In the genomic region with DNA sequence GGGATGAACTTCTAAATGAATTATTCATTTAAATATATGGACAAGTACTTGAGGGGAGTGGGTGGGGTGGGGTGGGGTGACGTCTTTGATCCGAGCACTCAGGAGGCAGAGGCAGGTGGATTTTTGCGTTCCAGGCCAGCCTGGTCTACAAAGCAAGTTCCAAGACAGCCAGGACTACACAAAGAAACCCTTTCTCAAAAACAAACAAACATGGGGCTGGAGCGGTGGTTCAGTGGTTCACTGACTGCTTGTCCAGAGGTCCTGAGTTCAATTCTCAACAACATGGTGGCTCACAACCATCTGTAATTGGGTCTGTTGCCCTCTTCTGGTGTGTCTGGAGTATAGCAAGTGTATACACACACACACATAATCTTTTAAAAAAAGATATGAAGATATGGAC, we compare ENCODE assay signal across 16 mouse cellular contexts. TPM values are rescaled to one million over a fixed set of nuclear protein-coding genes. Genes with fewer than 3 reads are reported as not detected.
DNase-seq lines count a peak whose midpoint lies in the region; ATAC-seq and TF ChIP-seq lines count a peak whose summit lies in the region.
"Had no signal": no experiment of that assay in that cellular context is flagged by ENCODE, and none has a peak within 500 bp of the region (broad histone marks: within the 10 kb centered on the region; RNA-seq: fewer than 3 reads in every experiment).

No protein-coding gene starts in this region.

- no peak overlapping the region for H3K9ac ChIP-seq in heart, embryonic 13.5 days
- H3K9ac ChIP-seq in liver, embryonic 11.5 days (ENCODE audit: low read depth, low read length) = peak overlapping the region; percentile 72; the same call in 1 of the 2 replicates
- peak overlapping the region; percentile 91; the same call in 1 of the 2 replicates for H3K9ac ChIP-seq in ES-Bruce4 (ENCODE audit: low read depth, poor library complexity, severe bottlenecking)
- H3K9ac ChIP-seq in liver, embryonic 15.5 days = 0 out of 2 replicates have a peak overlapping the region, but pooled peaks have one; percentile 51

- peaks cover 11% of the 10 kb centered on the region for H3K36me3 ChIP-seq in heart, embryonic 13.5 days
- peaks cover 7% of the 10 kb centered on the region for H3K36me3 ChIP-seq in heart, embryonic 10.5 days
- H3K36me3 ChIP-seq in liver, embryonic 11.5 days (ENCODE audit: control insufficient read depth, insufficient read depth, low read length) = no peaks in the 10 kb centered on the region
- H3K36me3 ChIP-seq in ES-Bruce4 (ENCODE audit: control insufficient read depth, insufficient read depth, low read length, poor library complexity, severe bottlenecking) = no peaks in the 10 kb centered on the region; the same call in 1 of the 2 replicates
- peaks cover 12% of the 10 kb centered on the region for H3K36me3 ChIP-seq in liver, embryonic 15.5 days (replicated peaks)

- TF ChIP-seq POLR2A in ES-Bruce4 (IDR thresholded peaks at IDR 0.05; ENCODE audit: insufficient read depth, low read length) = no peak

- TF ChIP-seq EP300 in ES-Bruce4 (IDR thresholded peaks at IDR 0.05; ENCODE audit: insufficient read depth, low read depth, low read length) = no peak

- intact Hi-C loops in gastrocnemius, postnatal 14 days (cut with DNase I; ENCODE audit: low total_unique reads) = no loop called here

- H3K27me3 ChIP-seq in heart, embryonic 13.5 days (replicated peaks) = no peaks in the 10 kb centered on the region
- H3K27me3 ChIP-seq in heart, embryonic 10.5 days (ENCODE audit: insufficient read depth, poor library complexity, severe bottlenecking) = no peaks in the 10 kb centered on the region
- no peaks in the 10 kb centered on the region for H3K27me3 ChIP-seq in liver, embryonic 11.5 days (replicated peaks; ENCODE audit: control insufficient read depth, insufficient read depth, low read length)
- H3K27me3 ChIP-seq in ES-Bruce4 (ENCODE audit: control insufficient read depth, insufficient read depth, low read length, poor library complexity, severe bottlenecking) = no peaks in the 10 kb centered on the region
- H3K27me3 ChIP-seq in liver, embryonic 15.5 days = 0 out of 2 replicates have a peak, but pooled peaks cover 3% of the 10 kb centered on the region
- H3K27me3 ChIP-seq: limb, embryonic 12.5 days had no signal

- no peaks in the 10 kb centered on the region for H3K9me3 ChIP-seq in heart, embryonic 13.5 days
- H3K9me3 ChIP-seq in heart, embryonic 10.5 days = no peaks in the 10 kb centered on the region
- H3K9me3 ChIP-seq in liver, embryonic 11.5 days (ENCODE audit: control insufficient read depth, low read length) = no peaks in the 10 kb centered on the region
- no peaks in the 10 kb centered on the region for H3K9me3 ChIP-seq in ES-Bruce4 (replicated peaks; ENCODE audit: control insufficient read depth, insufficient read depth, low read length, poor library complexity, severe bottlenecking)
- H3K9me3 ChIP-seq in liver, embryonic 15.5 days (replicated peaks) = no peaks in the 10 kb centered on the region
- H3K9me3 ChIP-seq: limb, embryonic 12.5 days had no signal

- TF ChIP-seq CTCF in ES-Bruce4 (IDR thresholded peaks at IDR 0.05; ENCODE audit: low read depth, low read length) = no peak

- 66% methylated on average over 4 of the region's 4 CpGs for WGBS in heart, embryonic 13.5 days
- 81% methylated on average over 4 of the region's 4 CpGs for WGBS in heart, embryonic 10.5 days
- WGBS in liver, embryonic 11.5 days = 61% methylated on average over 4 of the region's 4 CpGs
- 57% methylated on average over 4 of the region's 4 CpGs for WGBS in liver, embryonic 15.5 days (ENCODE audit: insufficient replicate concordance)

- peak overlapping the region; percentile 72; the same call in 1 of the 2 replicates for H3K4me2 ChIP-seq in heart, embryonic 13.5 days
- peak overlapping the region; percentile 74 for H3K4me2 ChIP-seq in liver, embryonic 11.5 days
- peak overlapping the region; percentile 66 for H3K4me2 ChIP-seq in liver, embryonic 15.5 days

- H3K27ac ChIP-seq in heart, embryonic 13.5 days (replicated peaks) = no peak overlapping the region
- no peak overlapping the region for H3K27ac ChIP-seq in heart, embryonic 10.5 days
- H3K27ac ChIP-seq in liver, embryonic 11.5 days (ENCODE audit: low read depth, low read length) = no peak overlapping the region
- no peak overlapping the region for H3K27ac ChIP-seq in ES-Bruce4 (ENCODE audit: insufficient read depth, low read length)
- H3K27ac ChIP-seq in liver, embryonic 15.5 days (replicated peaks) = no peak overlapping the region

- peaks cover 24% of the 10 kb centered on the region for H3K4me1 ChIP-seq in heart, embryonic 13.5 days
- peaks cover 5% of the 10 kb centered on the region; the same call in 1 of the 2 replicates for H3K4me1 ChIP-seq in heart, embryonic 10.5 days
- H3K4me1 ChIP-seq in liver, embryonic 11.5 days (replicated peaks; ENCODE audit: control insufficient read depth, insufficient read depth, low read length) = 0 out of 2 replicates have a peak, but pooled peaks cover 5% of the 10 kb centered on the region
- H3K4me1 ChIP-seq in ES-Bruce4 (ENCODE audit: control insufficient read depth, insufficient read depth, low read length) = peaks cover 5% of the 10 kb centered on the region
- H3K4me1 ChIP-seq in liver, embryonic 15.5 days (replicated peaks) = peaks cover 23% of the 10 kb centered on the region
- H3K4me1 ChIP-seq: limb, embryonic 12.5 days had no signal

- H3K4me3 ChIP-seq in heart, embryonic 13.5 days = no peak overlapping the region
- no peak overlapping the region for H3K4me3 ChIP-seq in heart, embryonic 10.5 days
- H3K4me3 ChIP-seq in liver, embryonic 11.5 days (ENCODE audit: low read depth, low read length) = peak overlapping the region; percentile 43; the same call in 1 of the 2 replicates
- H3K4me3 ChIP-seq in ES-Bruce4 (ENCODE audit: low read depth, low read length) = no peak overlapping the region
- H3K4me3 ChIP-seq in liver, embryonic 15.5 days (replicated peaks) = peak overlapping the region; percentile 96

- DNase-seq in heart, embryonic 10.5 days (ENCODE audit: low spot score) = no peak
- no peak for DNase-seq in liver, embryonic 11.5 days (ENCODE audit: low spot score)
- no peak for DNase-seq in liver
- no peak for DNase-seq in gastrocnemius, postnatal 14 days
- DNase-seq in adrenal gland, postnatal 4 days (ENCODE audit: low spot score in 2 of 2) = no peak
- DNase-seq: B cell, adult 2 months; cerebellum, adult 11 months; forebrain, postnatal 0 days; gastrocnemius, postnatal 10 days; kidney, postnatal 4 days; right cerebral cortex, adult 18-20 months had no signal

- no peak for ATAC-seq in heart, embryonic 13.5 days (ENCODE audit: extremely low read depth, insufficient number of reproducible peaks, low FRiP score, low TSS enrichment)
- no peak for ATAC-seq in liver, embryonic 11.5 days (replicated peaks; ENCODE audit: low FRiP score)
- no peak for ATAC-seq in liver, embryonic 15.5 days (ENCODE audit: insufficient read depth)
- ATAC-seq: activated CD4-positive, CD25-positive, alpha-beta regulatory T cell, adult 4 months; forebrain, postnatal 0 days had no signal

RNA-seq across cellular contexts. Expression of gene H2afv, which starts 1.2 kb away (rescaled TPM):
- polyA plus RNA-seq in heart, embryonic 13.5 days (2015; fragmentation: Nextera tagmentation; extraction: Ambion mirVana) = 309 and 340 TPM in 2 replicates
- 303 and 415 TPM in 2 replicates for polyA plus RNA-seq in heart, embryonic 10.5 days (2016; fragmentation: Nextera tagmentation; extraction: Ambion mirVana)
- polyA plus RNA-seq in liver, embryonic 11.5 days (2014; fragmentation: Nextera tagmentation; extraction: Ambion mirVana) = 242 and 254 TPM in 2 replicates
- 200 and 218 TPM in 2 replicates for polyA plus RNA-seq in ES-Bruce4 (2011; ENCODE audit: insufficient read depth, insufficient read length, low read depth, missing spikeins)
- 109 and 118 TPM in 2 replicates for polyA plus RNA-seq in liver, embryonic 15.5 days (2015; fragmentation: Nextera tagmentation; extraction: Ambion mirVana)
- total RNA-seq in gastrocnemius, postnatal 14 days (2021) = 10 to 100 TPM; 41.3 to 46.3 TPM
- total RNA-seq in adrenal gland, postnatal 4 days (2021) = 100 to 1,000 TPM; 105 to 130 TPM

RNA-seq across cellular contexts. Expression of gene Ppia, which starts 30.2 kb away (rescaled TPM):
- polyA plus RNA-seq in heart, embryonic 13.5 days (2015; fragmentation: Nextera tagmentation; extraction: Ambion mirVana) = 4,195 and 4,594 TPM in 2 replicates
- 4,882 and 5,148 TPM in 2 replicates for polyA plus RNA-seq in heart, embryonic 10.5 days (2016; fragmentation: Nextera tagmentation; extraction: Ambion mirVana)
- 5,363 and 5,401 TPM in 2 replicates for polyA plus RNA-seq in liver, embryonic 11.5 days (2014; fragmentation: Nextera tagmentation; extraction: Ambion mirVana)
- polyA plus RNA-seq in ES-Bruce4 (2011; ENCODE audit: insufficient read depth, insufficient read length, low read depth, missing spikeins) = 2,132 and 2,301 TPM in 2 replicates
- polyA plus RNA-seq in liver, embryonic 15.5 days (2015; fragmentation: Nextera tagmentation; extraction: Ambion mirVana) = 2,223 and 2,518 TPM in 2 replicates
- 100 to 1,000 TPM; 427 to 511 TPM for total RNA-seq in gastrocnemius, postnatal 14 days (2021)
- total RNA-seq in adrenal gland, postnatal 4 days (2021) = 1,000 to 10,000 TPM; 1,693 to 1,728 TPM

RNA-seq across cellular contexts. Expression of gene Purb, which starts 30.3 kb away (rescaled TPM):
- polyA plus RNA-seq in heart, embryonic 13.5 days (2015; fragmentation: Nextera tagmentation; extraction: Ambion mirVana) = 23.5 and 25.5 TPM in 2 replicates
- polyA plus RNA-seq in heart, embryonic 10.5 days (2016; fragmentation: Nextera tagmentation; extraction: Ambion mirVana) = 21.0 and 24.4 TPM in 2 replicates
- 13.2 and 13.7 TPM in 2 replicates for polyA plus RNA-seq in liver, embryonic 11.5 days (2014; fragmentation: Nextera tagmentation; extraction: Ambion mirVana)
- polyA plus RNA-seq in ES-Bruce4 (2011; ENCODE audit: insufficient read depth, insufficient read length, low read depth, missing spikeins) = 49.8 and 52.0 TPM in 2 replicates
- 7.6 TPM in 2 replicates for polyA plus RNA-seq in liver, embryonic 15.5 days (2015; fragmentation: Nextera tagmentation; extraction: Ambion mirVana)
- 10 to 100 TPM; 28.5 to 37.4 TPM for total RNA-seq in gastrocnemius, postnatal 14 days (2021)
- total RNA-seq in adrenal gland, postnatal 4 days (2021) = 10 to 100 TPM; 72.9 to 77.4 TPM

RNA-seq across cellular contexts. Expression of gene Zmiz2, which starts 56.6 kb away (rescaled TPM):
- polyA plus RNA-seq in heart, embryonic 13.5 days (2015; fragmentation: Nextera tagmentation; extraction: Ambion mirVana) = 6.6 and 7.3 TPM in 2 replicates
- polyA plus RNA-seq in heart, embryonic 10.5 days (2016; fragmentation: Nextera tagmentation; extraction: Ambion mirVana) = 8.1 and 10.2 TPM in 2 replicates
- 11.5 and 12.7 TPM in 2 replicates for polyA plus RNA-seq in liver, embryonic 11.5 days (2014; fragmentation: Nextera tagmentation; extraction: Ambion mirVana)
- 51.5 and 59.4 TPM in 2 replicates for polyA plus RNA-seq in ES-Bruce4 (2011; ENCODE audit: insufficient read depth, insufficient read length, low read depth, missing spikeins)
- polyA plus RNA-seq in liver, embryonic 15.5 days (2015; fragmentation: Nextera tagmentation; extraction: Ambion mirVana) = 3.5 and 4.3 TPM in 2 replicates
- 10 to 100 TPM; 28.9 to 30.2 TPM for total RNA-seq in gastrocnemius, postnatal 14 days (2021)
- total RNA-seq in adrenal gland, postnatal 4 days (2021) = 10 to 100 TPM; 62.4 to 67.1 TPM

Comparison
In these comparisons a context has a peak if more than half of its experiments do, and no peak if none do; other contexts are left out.
1. H3K4me3 ChIP-seq: peak in liver, embryonic 11.5 days (single experiment) and liver, embryonic 15.5 days (single experiment); none in heart, embryonic 13.5 days (single experiment), heart, embryonic 10.5 days (single experiment) and ES-Bruce4 (single experiment).
2. Peak in every context shown above with its lines, with median percentiles within 50 percentile points of each other: H3K4me2 ChIP-seq.